Mouse (Mus musculus) T-cell, adult 2 months (primary cell): Measurements from ENCODE around the gene Cnr1.

ENCODE experiments used
- DNase-seq: peaks from one replicate; pipeline ENCODE4 v3.0.0; 2022; ENCODE audit warnings: low spot score

The Cnr1 gene

DNA sequence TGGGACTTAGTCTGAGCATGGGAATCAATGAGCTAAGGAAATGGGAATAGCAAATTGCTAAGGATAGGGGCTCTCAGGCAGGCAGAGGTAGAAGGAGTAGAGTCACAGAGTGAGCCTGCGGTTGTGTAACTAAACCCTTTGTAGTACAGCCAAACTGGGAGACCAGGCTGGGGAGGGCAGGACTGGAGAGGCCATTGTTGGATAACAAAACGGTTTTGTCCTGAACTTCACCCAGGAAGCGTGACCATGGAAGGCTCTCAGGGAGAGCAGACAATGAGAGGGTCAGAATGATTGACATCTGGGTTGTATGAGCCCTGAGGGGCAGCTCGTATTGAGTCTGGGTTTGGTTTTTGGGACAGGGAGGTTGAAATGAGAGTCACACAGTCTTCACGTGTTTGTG lies 17.2 kb downstream of the Cnr1 start:
- DNase-seq: no peak

DNA sequence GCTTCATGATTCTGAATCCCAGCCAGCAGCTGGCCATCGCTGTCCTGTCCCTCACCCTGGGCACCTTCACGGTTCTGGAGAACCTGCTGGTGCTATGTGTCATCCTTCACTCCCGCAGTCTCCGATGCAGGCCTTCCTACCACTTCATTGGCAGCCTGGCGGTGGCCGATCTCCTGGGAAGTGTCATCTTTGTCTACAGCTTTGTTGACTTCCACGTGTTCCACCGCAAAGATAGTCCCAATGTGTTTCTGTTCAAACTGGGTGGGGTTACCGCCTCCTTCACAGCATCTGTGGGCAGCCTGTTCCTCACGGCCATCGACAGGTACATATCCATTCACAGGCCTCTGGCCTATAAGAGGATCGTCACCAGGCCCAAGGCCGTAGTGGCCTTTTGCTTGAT lies 19.5 kb downstream of the Cnr1 start:
- DNase-seq: no peak

DNA sequence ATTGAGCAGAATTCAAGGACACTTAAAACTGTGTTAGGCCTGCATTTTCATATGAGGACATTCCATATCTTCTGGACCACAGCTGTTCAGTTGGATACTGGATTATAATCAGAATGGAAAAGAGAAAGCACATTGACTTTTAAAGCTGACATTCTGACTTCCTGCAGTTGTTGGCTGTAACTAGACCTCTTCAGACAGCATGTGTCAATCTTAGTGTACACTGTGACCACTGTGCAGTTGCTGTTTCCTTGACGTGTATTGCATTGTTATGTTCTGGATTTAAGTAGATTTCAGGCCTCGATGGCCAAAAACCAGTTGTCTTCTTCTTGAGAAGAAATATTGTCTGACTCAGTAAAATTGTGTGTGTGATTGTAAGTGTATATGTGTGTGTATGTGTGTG lies 21.3 kb downstream of the Cnr1 start:
- DNase-seq: no peak

DNA sequence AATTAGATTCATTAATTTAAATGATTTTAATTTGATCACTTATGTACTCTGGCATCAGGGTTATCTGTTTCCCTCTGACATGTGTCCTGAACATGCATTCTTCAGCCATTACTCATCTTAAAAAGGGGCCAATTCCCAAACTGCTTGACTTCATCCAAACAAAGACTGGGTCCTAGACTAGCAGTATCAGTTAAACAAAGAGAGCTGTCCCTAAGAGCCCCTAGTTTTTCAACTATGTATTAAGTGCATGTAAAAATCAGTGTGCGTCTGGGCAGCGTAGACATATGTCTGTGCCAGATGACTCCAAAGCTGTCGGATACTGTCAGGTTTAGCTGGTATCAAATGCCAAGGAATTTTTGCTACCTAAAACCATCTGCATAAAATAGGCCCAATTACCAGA lies 23.2 kb downstream of the Cnr1 start:
- no peak for DNase-seq

DNA sequence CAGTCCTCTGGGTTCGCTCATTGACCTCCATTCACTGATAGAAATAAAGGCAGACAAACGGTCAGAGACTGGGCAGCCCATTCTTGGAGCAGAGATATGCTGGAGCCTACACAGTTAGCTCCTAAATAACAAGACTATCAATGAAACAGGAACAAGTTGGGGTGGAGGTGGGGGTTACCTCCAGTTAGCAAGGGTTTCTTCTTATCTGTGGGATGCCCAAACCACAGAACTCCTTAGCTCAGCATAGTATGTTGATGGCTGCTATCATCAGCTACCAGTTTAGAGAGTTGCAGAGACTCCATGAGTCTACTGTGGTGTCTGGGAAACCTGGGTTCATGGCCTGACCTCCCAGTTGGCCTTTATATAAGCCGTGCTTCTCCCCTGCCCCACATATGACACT lies 33.0 kb downstream of the Cnr1 start:
- no peak for DNase-seq

DNA sequence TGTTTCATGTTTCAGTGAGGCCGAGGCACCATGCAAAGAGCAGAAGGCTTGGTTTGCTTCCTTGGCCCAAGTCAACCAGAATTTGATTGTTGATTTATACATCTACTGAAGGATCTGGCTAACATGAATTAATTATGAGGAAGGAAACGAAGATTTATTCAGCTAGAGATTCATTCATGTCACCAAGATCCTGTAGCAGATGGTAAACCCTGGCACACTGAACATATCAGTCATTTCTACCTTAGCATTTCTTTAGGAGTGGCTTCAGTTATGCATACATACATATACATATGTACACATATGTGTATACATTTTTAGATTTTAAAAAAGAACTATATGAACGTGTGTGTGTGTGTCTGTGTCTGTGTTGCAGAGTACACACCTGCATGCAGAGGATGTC lies 34.1 kb downstream of the Cnr1 start:
- DNase-seq: no peak

DNA sequence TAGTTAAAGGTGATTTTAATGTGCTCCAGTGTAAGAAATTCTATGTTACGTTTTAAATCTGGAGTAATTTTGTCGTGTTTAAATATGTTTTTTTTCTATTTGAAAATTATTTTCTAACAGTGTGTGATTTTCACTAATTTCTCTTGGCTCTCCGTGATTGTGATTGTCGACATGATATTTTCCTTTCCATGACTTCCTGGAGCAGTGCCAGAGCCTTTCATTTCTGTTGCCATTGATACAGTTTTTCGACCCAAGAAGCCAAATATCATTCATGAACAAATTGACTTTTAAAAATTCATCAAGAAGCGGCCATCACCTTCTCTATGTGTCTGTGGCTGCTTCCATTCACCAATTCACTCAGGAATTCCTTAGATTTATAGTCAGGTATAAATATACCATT lies 35.4 kb downstream of the Cnr1 start:
- DNase-seq: no peak

DNA sequence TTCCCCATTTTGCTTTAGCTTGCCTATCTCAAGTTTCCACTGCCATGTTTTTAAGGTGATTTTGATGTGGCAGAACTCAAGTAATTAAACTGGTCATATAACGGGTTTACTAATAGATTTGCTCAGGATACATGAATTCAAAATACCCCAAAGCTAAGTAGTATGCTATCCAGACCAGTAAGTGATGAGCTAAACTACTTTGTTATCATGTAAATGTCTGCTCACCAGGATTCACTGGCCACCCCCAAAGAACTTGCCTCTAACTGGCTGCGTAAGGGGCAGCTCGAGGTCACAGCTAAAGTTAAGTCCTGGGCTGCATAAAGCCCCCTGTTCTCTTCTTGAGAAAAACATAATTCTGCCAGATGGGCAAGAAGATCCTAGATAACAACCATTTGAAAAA lies 46.3 kb downstream of the Cnr1 start:
- no peak for DNase-seq

DNA sequence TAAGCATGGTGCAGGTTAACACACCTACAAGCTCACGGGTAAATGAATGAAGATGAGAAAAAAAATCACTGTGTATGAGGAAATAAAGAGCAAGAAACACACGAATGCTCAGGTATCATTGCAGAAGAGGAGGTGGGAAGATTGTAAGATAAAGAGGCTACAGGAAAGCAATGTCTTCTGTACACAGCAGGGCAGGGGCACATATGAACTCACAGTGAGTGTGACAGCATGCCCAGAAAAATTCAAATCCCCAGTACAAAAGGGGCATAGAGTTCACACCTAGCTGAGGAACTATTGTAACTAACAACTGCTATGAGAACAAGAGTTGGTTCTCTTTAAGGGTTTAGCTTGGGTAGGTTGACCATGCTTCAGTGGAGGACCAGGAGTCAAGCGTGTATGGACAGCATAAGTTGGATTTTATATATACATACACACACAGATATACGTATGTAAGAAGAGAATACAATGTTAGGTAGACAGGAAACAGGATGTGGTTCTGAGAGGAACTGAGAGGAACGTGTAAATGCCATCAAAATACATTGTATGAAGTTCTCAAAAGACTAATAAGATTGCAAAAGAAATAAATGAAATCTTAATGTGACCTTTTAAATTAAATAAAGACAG lies 64.2 kb downstream of the Cnr1 start:
- peak; percentile 35 for DNase-seq

DNA sequence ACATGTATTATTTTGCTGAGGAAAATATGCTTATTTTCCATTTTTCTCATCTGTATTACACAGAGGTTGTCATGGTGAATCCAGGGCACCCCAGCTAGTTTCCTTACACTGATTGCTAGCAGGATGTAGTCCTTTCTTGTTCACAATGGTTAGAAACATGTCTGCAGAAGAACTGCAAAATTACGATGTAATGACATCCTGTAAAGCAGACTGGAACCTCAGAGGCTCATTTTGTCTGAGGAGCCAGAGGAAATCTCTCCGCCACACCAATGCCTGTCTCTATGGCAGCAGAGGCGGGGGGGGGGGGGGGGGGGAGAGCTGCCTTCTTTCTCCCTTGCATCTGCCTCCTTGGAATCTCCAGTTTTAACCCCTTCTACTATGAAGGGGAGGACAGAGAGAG lies 68.3 kb downstream of the Cnr1 start:
- peak; percentile 25 for DNase-seq

DNA sequence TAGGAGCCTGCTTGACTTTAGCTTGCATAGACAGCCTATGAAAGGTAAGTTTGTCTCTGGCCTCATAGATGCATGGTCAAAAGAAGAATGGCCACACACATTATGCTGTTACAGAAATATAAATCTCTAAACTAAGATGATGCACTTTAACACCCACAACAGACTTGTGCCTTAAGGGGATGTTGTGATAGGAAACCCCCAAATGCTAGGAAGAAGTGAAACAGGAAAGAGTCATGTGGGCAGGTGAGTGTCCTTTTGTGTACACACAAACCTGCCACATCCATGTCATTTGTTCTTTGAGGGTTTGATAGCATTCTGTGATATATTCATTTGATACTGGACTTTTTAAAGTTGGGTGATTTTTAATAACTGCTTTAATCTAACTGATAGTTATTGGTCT lies 72.0 kb downstream of the Cnr1 start:
- no peak for DNase-seq
